Mouse (Mus musculus) kidney, adult 2 months (tissue): ENCODE results near the gene Slc16a11.

Experiments used
- CTCF ChIP-seq: fragments of 200-500 bp; conservative IDR thresholded peaks from 2 replicates; pipeline ENCODE4 v1.5.1; 2011; ENCODE audit warnings: low read depth, mild to moderate bottlenecking, control low read depth, low read length, moderate library complexity, mixed read lengths; ENCODE audit not compliant: insufficient read depth, insufficient read length
- POLR2A ChIP-seq: fragments of 200-500 bp; IDR thresholded peaks from one replicate; pipeline ENCODE4 v1.6.1; 2011; ENCODE audit warnings: low read depth, low read length, control low read depth

GRCm38 (mm10) chr11:70215301-70215700 is 2.7 kb downstream of the Slc16a11 start:
- TF ChIP-seq CTCF, result no peak
- TF ChIP-seq POLR2A, result peak; percentile 11
